Mouse (Mus musculus) urinary bladder, postnatal 10 days (tissue): ENCODE data around the gene Cyp2d10.
A peak's percentile ranks its signal among the peaks of the same experiment; 100 is the strongest.
"Not testable (repeated sequence)": the region's sequence is repeated elsewhere in the genome, so short reads cannot be mapped to it uniquely, and the experiment has no call there.

Experiments used
- DNase-seq: peaks from one replicate; pipeline ENCODE4 v3.0.0; 2022; ENCODE audit warnings: low spot score

Cyp2d10 gene

DNA sequence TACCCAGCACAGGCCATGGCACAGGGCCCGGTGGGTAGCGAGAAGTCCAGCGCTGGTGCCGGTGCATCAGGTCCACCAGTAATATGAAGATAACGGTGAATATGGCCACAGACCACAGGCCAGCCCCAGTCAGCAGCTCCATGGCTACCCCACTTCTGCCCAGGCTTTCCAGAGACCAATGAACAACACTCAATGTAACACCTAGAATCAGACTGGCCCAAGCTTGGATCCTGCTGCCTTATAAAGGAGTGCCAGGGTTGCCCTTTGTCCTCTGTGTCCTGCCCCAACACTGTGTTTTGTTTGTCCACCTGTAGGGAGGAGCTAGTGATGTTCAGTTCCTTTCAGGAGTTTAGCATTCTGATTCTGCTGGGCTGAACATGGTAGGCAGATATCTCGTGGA is at the start of gene Cyp2d10:
Gene Cyp2d10, minus strand, starts transcription at position 215 of the 400 bp plus-strand sequence.
- no peak for DNase-seq

DNA sequence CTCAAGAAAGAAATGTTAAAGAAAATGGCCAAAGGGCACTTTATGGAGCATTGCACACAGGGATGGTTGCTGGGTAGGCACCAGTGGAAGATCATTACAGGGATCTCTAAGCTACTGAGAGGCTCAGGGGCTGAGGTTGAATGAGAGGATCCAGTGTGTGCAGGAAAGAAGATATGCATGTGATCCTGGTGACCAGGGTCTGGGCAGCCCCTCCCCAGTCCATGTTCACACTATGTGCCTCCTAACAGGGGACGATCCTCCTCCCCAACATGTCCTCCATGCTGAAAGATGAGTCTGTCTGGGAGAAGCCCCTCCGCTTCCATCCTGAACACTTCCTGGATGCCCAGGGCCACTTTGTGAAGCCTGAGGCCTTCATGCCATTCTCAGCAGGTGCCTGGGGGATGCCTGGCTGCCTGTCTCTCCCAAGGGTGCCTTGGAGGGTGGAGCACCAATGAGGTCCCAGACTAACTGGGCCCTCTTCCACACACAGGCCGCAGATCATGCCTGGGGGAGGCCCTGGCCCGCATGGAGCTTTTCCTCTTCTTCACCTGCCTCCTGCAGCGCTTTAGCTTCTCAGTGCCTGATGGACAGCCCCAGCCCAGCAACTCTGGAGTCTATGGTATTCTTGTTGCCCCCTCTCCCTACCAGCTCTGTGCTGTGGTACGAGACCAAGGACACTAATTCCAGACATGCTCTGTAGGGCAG is 49.2 kb upstream of the Cyp2d10 start:
- DNase-seq, result not testable (repeated sequence)

DNA sequence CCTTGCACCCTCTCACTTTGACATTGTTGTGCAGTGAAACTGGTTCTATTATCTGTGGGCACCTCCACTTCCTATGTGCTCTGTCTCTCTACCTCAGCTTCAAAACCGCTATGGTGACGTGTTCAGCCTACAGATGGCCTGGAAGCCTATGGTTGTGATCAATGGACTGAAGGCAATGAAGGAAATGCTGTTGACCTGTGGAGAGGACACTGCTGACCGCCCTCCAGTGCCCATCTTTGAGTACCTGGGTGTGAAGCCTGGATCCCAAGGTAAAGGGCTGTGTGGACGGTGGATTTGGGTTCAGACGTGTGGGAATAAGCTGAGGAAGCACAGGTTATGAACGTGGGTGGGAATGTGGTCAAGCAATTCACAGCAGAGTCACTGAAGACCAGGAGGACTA is 46.5 kb upstream of the Cyp2d10 start:
- DNase-seq, result not testable (repeated sequence)

DNA sequence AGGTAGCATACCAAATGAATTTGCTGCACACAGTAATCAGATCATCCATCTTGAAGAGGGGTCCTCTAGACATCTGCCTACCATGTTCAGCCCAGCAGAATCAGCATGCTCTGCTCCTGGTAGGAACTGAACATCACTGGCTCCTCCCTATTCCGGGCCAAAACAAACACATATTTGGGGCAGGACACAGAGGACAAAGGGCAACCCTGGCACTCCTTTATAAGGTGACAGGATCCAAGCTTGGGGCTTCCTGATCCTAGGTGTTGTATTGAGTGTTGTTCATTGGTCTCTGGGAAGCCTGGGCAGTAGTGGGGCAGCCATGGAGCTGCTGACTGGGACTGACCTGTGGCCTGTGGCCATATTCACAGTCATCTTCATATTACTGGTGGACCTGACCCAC is 45.1 kb upstream of the Cyp2d10 start:
- not testable (repeated sequence) for DNase-seq

DNA sequence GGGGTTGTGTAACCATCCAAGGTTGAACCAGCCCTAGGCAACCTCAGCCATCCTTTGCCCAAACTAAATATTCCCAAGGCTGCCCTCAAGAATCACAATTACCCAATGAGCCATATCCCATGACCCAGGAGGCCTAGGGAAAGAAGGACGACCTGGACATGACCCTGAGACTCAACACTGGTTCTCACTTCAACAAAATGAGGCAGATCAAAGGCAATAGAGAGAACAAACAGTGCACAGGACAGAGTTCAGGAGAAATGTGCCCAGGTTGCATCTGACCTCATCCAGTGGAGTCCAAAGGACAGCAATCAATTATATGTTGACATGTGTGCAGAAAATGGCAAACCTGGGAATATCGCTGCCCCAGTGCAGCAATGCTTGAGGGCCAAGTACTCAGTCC is 43.0 kb upstream of the Cyp2d10 start:
- not testable (repeated sequence) for DNase-seq

DNA sequence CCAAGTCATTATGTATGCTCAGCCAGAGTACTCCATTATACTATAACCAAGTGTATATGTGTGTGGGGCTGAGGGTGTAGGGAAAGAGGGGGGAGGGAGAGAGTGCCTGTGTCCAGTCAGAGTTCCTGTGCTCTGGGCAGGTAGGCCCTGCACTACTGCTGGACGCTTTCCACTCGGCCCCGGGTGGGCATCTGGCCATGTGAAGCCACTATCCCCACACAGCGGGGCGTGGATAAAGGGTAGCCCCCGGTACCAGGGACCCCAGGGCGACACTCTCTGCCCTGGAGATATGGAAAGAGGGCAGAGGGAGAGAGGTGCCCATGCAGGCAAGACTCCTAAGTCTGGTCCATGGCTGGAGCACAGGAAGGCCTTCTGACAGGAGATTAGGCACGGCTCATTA is 38.2 kb upstream of the Cyp2d10 start:
- no peak for DNase-seq

DNA sequence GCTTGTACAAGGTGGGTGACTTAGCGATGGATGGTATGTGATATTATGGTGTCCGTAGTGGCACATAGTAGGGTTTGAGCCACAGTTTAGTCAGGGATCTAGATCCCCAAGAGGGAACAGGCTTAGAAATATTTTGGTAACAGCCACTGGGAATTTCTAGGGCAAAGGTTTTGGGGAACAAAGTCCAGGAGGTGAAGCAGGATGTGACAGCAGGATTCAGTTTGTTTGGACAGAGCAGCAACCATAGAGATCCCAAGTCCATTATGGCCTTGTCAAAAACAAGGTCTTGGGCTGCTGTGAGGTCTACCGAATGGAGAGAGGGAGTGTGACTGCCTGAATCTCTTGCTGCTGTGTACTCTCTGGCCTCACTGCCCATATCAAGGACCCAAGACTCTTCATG is 36.7 kb upstream of the Cyp2d10 start:
- DNase-seq, result no peak

DNA sequence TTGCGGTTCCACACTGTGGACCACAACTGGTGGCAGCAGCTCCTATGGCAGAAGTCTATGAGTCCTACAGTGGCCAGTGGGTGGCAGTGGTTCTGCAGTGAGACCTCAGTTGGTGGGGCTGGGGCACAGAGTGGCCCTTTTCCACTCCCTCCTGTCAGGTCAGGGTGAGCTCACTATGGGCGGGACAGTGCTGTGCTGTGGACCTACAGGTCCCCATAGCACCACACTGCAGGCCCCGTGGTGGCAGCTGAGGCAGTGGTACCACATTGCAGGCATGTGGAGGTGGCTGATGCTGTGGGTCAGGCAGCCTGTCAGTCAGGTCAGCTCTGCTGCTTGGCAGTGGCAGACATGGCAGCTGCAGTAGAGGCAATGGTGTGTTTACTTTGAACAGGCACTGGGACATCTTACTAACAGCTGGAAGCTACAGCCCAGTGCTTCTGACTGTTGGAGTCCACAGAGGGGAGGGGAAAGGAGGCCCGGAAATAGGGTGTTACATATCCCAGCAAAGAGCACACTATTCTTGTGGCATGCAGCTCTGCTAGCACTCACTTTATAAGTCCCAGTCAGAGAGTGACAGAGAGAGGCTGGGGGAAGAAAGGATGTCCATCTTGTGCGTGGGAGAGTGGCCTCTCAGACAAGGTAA is 31.1 kb upstream of the Cyp2d10 start:
- DNase-seq, result no peak

DNA sequence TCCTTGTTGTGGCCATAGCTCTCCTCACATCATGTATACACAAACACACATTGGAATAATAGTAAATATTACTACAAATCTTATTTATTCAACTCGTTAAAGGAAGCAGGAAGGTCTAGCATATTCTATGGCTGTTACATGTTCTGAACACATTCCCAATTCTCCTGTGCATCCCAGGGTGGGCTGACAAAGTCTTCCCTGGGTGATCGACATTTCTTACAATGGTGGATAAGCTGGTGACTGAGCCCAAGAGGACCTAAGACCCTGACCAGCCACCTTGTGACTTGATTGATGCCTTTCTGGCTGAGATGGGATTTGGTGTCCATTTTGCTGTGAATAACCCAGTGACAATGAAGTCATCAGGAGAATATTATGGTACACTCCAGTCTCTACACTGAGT is 28.6 kb upstream of the Cyp2d10 start:
- no peak for DNase-seq

DNA sequence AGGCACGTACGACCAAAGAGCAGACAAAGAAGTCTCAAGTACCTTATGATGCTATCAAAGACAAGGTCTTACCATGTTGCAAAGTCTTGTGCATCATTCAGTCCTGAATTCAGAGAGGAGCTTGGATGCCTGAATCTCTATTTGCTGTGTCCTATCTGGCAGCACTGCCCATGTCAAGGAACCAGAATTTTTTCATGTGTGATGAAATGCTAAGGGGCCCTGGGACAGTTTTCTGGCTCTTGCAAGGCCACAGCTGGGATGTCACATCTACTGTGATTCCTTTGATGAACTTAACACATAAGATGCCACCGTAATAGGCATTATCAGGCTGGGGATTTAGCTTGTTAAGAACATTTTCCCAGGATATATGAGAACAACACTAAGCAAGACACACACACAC is 28.0 kb upstream of the Cyp2d10 start:
- no peak for DNase-seq

DNA sequence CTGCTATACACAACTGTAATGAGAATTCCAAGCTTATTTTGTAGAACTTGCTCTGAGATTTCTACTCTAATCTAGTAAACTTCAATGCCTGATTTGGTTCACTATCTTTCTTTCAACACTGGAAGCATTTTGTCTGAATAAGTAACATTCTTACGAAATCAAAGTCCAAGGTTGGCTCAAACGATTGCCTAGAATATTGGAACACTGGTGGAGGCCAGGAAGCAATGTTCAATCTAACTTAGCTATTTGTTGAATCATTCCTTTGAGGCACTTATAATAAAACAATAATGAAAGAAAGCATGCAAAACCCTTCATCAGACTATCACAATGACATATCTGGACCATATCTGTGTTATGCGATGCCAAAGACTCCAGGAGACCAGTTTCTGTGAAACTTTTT is 27.5 kb upstream of the Cyp2d10 start:
- no peak for DNase-seq

DNA sequence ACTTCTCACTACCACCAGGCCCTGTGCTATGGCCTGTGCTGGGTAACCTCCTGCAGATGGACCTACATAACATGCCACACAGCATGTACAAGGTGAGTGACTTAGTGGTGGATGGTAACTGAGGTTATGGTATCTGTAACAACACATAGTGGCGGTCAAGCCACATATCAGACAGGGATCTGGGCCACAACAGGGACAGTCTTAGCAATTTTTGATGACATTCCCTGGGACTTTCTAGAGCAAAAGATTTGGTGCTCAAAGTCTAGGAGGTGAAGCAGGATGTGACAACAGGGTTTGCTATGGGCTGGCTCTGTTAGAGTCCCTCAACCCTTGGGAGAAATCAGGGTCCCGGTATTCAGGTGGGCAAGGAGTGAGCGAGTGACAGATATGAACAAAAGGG is 26.6 kb upstream of the Cyp2d10 start:
- no peak for DNase-seq

DNA sequence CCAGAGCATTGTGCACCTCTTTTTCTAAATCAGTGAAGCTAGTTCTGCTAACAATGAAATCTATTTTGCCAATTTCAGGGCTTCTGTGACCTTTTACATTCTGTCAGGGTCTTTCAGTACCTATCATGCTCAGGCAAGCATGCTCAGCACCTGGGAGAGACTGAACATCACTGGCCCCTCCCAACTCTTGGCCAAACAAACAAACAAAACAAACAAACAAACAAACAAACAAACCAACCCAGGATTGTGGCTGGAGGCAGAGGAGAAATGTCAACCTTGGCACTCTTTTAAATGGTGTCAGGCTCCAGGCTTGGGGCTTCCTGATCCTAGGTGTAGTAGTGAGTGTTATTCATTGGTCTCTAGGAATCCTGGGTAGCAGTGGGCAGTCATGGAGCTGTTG is 26.1 kb upstream of the Cyp2d10 start, which contains the start of gene Cyp2d9:
Gene Cyp2d9, plus strand, starts transcription at position 301 of the 400 bp plus-strand sequence.
- no peak for DNase-seq

DNA sequence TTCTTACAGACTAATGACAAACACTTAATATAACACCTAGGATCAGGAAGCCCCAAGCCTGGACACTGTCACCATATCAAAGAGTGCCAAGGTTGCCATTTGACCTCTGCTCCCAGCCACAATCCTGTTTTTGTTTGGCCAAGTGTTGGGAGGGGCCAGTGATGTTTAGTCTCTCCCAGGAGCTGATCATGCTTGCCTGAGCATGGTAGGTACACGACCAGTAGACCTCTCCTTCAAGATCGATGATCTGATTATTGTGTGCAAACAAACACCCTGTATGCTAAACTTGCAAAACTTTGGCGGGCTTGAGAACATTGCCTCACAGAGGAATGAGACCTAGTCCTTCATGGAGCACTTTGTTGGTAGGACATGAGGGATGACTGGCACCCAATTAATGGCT is 16.5 kb upstream of the Cyp2d10 start:
- no peak for DNase-seq

DNA sequence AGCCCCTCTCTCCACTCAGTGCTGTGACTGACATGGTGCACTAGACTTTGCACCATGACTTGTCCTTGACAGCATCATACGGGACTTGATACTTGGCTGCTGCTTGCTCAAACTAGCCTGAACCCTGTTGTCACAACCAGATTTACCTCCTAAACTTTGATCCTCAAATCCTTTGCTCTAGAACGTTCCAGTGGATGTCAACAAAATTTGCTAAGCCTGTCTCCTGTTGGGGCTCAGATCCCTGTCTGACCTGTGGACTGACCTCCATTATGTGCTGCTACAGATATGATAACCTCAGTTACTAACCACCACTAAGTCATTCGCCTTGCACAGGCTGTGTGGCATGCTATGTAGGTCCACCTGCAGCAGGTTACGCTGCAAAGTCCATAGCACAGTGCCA is 15.9 kb upstream of the Cyp2d10 start:
- DNase-seq, result no peak

DNA sequence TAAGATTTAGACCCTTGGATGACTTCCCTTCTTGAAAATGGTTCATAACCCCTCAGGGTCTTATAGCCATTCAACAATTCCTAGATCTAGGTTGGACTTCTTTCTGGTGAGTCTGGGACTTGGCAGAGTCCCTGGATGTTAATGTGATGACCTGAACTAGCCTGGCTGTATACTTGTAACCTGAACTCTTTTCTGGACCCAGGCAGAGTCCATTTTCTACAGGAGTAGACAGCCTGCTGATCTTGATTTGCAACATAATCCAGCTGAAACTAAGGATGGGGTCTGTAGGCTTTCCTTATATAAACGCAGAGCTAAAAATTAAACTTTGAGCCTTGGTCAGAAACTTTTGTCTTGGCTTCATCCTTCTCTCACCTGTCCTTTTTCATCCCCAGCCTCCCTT is 11.6 kb upstream of the Cyp2d10 start:
- DNase-seq, result no peak

DNA sequence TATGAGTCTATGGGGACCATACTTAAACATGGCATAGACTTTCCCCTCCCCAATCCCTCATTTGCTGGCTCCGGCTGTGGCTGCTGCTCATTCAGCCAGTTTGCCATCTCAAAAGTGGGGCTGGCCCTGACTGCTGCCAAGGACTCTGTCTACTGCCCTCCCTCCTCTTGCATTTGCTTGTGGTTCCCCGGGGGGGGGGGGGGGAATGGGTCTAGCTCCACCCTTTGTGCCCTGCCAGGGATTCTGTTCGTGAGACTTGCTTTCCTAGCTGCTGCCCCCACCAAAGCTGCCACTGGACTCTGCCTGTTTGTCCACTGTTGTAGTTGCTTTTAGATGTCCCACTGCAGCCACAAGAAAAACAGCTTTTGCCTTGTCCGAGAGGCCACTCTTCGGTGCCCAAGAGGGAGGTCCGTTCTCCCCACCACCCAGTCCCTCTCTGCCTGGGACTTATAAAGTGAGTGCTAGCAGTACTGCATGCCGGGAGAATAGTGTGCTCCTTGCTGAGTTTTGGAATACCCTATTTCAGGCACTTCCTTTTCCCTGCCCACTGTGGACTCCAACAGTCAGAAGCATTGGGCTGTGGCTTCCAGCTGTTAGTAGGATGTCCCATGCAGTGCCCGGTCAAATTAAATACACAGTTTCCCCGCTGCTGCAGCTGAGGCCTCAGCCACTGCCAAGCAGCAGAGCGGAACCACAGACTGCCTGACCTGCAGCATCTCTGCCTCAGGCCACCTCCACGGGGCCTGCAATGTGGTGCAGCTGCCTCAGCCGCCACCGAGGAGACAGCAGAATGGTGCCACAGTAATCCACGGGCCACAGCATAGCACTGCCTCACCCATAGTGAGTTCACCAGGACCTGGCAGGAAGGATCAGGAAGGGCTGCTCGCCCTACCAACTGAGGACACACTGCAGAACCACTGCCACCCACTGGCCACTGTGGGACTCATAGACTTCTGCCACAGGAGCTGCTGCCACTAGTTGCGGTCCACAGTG is 10.1 kb upstream of the Cyp2d10 start:
- DNase-seq, result peak; percentile 44

DNA sequence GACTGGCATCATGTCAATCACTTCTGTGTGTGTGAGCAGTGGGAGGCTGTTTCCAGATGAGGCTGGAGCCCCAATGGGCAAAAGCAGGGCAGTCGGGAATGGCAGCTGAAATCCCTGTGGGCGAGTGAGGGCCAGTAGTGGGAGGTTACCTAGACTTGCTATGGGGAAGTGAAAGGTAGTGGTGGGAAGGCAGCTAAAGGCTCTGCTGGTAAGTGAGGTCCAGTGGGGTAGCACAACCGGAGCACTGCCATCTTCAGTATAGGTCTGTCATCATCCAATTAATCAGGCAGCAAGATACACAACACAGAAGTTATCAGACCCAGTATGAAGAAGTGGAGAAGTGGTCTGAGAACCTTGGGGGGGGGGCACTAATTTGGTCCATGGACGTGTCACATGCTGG is 541 bp upstream of the Cyp2d10 start:
- DNase-seq, result no peak

DNA sequence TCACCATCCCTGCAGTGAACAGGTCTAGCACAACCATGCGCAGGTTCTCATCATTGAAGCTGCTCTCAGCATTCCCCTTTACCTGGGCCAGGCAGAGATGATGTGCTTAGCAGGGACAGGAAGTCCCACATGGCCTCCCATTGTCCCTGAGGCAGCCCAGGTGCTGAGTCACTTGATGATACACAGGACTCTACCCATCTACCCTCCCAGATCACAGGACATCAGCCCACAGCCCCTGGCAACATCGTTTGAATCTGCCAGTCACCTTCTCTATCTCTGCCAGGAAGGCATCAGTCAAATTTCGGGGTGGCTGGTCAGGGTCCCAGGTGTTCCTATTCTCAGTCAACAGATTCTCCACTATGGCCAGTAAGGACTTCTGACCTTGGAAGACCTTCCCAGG is 2.8 kb downstream of the Cyp2d10 start:
- DNase-seq, result no peak

DNA sequence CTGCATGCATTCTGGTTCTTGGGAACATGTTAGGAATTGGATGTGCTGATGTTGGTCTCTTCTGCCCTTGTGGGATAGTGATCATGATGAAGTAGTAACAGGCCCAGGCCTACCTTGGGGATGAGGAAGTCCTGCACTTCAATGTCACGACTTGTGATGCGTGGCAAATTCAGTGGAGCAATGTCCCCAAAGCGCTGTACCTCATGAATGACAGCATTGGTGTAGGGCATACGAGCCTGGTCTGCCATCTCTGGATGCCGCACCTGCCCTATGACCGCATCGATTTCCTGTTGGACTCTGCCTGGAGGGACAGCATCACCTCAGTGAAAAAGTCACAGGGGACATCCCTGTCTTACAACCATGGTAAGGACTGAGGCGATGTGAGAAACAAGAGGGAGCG is 3.4 kb downstream of the Cyp2d10 start:
- no peak for DNase-seq

DNA sequence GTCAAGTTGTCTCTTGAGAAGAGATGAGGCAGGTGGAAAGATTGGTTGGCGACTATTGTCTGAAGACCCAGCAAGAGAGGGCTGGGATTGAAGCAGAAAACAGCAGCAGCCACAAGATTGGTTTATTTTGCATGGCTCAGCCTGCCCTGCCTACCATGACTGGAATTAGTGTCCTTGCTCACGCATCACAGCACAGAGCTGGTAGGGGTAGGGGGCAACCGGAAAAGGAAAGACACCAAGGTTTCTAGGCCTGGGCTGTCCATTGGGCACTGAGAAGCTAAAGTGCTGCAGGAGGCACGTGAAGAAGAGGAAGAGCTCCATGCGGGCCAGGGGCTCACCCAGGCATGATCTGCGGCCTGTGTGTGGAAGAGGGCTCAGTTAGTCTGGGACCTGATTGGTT is 4.3 kb downstream of the Cyp2d10 start:
- DNase-seq, result no peak

DNA sequence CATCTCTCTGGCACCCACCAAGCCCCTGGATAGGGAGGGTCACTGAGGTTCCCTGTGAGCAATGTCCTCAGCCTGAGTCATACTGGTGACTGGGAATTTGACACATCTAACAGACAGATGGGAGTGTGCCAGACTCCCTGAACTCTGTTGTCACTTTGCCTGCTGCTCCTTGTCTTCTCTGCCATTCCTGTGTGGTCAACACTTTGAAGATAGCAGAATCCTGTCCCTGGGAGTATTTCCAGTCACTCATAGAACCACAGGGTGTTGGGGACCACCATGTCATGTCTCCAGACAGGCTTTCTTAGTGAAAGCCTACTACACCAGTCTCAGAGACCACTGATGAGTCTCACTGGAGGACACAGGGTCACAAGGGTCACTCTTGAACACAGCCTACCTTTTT is 4.9 kb downstream of the Cyp2d10 start:
- no peak for DNase-seq

DNA sequence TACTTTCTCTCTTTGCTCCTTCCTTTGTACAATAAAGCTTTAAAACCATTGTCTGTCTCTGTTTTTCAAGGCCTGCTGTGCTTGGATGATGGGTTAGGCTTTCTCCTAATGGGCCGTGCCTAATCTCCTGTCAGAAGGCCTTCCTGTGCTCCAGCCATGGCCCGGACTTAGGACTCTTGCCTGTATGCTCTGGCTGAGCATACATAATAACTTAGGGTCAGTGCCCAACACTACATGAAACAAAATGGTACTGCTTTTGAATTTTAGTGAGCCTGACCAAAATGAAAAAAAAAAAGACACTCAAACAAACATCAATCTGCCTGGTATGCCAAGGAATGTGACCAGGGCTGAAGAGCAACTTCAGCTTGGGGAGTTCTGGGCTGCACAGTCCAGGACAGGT is 5.5 kb downstream of the Cyp2d10 start:
- no peak for DNase-seq
